Mouse (Mus musculus): ENCODE measurements around the gene Ttc30a1.
"Not testable (repeated sequence)": the region's sequence is repeated elsewhere in the genome, so short reads cannot be mapped to it uniquely, and the experiment has no call there.

Gene Ttc30a1

GRCm38 (mm10) chr2:75983091-75983490 is 1.3 kb upstream of the Ttc30a1 start:
- no peak for DNase-seq (ENCODE audit: low spot score)

- no peak for DNase-seq (ENCODE audit: low spot score)
Observed at GRCm38 (mm10) chr2:75982626-75983025, 859 bp upstream of the Ttc30a1 start.

- DNase-seq (ENCODE audit: low spot score), result not testable (repeated sequence)
Observed at GRCm38 (mm10) chr2:75980933-75981439, 781 bp downstream of the Ttc30a1 start.

GRCm38 (mm10) chr2:75977752-75978368 is 3.9 kb downstream of the Ttc30a1 start, which contains the start of gene Ttc30a2:
Ttc30a2 (minus strand) TSS chr2:75978170.
- not testable (repeated sequence) for DNase-seq (ENCODE audit: low spot score)

- DNase-seq (ENCODE audit: low spot score), result not testable (repeated sequence)
Observed at GRCm38 (mm10) chr2:75976070-75976469, 5.7 kb downstream of the Ttc30a1 start.

GRCm38 (mm10) chr2:75974131-75974530 is 7.6 kb downstream of the Ttc30a1 start:
- no peak for DNase-seq (ENCODE audit: low spot score)

- DNase-seq (ENCODE audit: low spot score), result peak; percentile 53
Observed at GRCm38 (mm10) chr2:75964972-75965371, 16.8 kb downstream of the Ttc30a1 start.

GRCm38 (mm10) chr2:75964512-75964911 is 17.3 kb downstream of the Ttc30a1 start:
- DNase-seq (ENCODE audit: low spot score), result peak; percentile 68

GRCm38 (mm10) chr2:75964051-75964450 is 17.7 kb downstream of the Ttc30a1 start:
- DNase-seq (ENCODE audit: low spot score), result no peak

GRCm38 (mm10) chr2:75963211-75963840 is 18.4 kb downstream of the Ttc30a1 start:
- no peak for DNase-seq (ENCODE audit: low spot score)

GRCm38 (mm10) chr2:75960366-75961330 is 21.1 kb downstream of the Ttc30a1 start:
- no peak for DNase-seq (ENCODE audit: low spot score)

GRCm38 (mm10) chr2:75959850-75960365 is 21.9 kb downstream of the Ttc30a1 start:
- DNase-seq (ENCODE audit: low spot score), result no peak

- no peak for DNase-seq (ENCODE audit: low spot score)
Observed at GRCm38 (mm10) chr2:75959183-75959849, 22.5 kb downstream of the Ttc30a1 start.

GRCm38 (mm10) chr2:75955709-75956108 is 26.1 kb downstream of the Ttc30a1 start:
- no peak for DNase-seq (ENCODE audit: low spot score)

- no peak for DNase-seq (ENCODE audit: low spot score)
Observed at GRCm38 (mm10) chr2:75953320-75953719, 28.4 kb downstream of the Ttc30a1 start.

GRCm38 (mm10) chr2:75950685-75951084 is 31.1 kb downstream of the Ttc30a1 start:
- DNase-seq (ENCODE audit: low spot score), result no peak

- DNase-seq (ENCODE audit: low spot score), result peak; percentile 78
Observed at GRCm38 (mm10) chr2:75938117-75939063, 43.4 kb downstream of the Ttc30a1 start, which contains the start of gene Ttc30b. Ttc30b (minus strand) TSS chr2:75938585.

- not testable (repeated sequence) for DNase-seq (ENCODE audit: low spot score)
Observed at GRCm38 (mm10) chr2:75937520-75938116, 44.1 kb downstream of the Ttc30a1 start.

- DNase-seq (ENCODE audit: low spot score), result not testable (repeated sequence)
Observed at GRCm38 (mm10) chr2:75936685-75937084, 45.1 kb downstream of the Ttc30a1 start.

GRCm38 (mm10) chr2:75933541-75933940 is 48.2 kb downstream of the Ttc30a1 start:
- no peak for DNase-seq (ENCODE audit: low spot score)

All from urinary bladder, postnatal 14 days (tissue).